Mouse (Mus musculus) lung, embryonic 14.5 days (tissue): ENCODE results near the gene Ubald2. TPM values are rescaled to one million over a fixed set of nuclear protein-coding genes. Genes with fewer than 3 reads are reported as not detected.
"Not testable (repeated sequence)": the region's sequence is repeated elsewhere in the genome, so short reads cannot be mapped to it uniquely, and the experiment has no call there.

Experiments
- ATAC-seq: fragments of 200-750 bp; cut with Nextera tagmentation; 2 replicates; pipeline ENCODE4 v1.8.0; 2017; ENCODE audit warnings: mild to moderate bottlenecking, moderate TSS enrichment, moderate library complexity; ENCODE audit not compliant: insufficient read depth
- DNase-seq: peaks from one replicate; pipeline ENCODE4 v3.0.0-alpha.2; 2015
- H3K27ac ChIP-seq: fragments of 300-500 bp; sonication (generic); 2 replicates; pipeline ENCODE4 v1.5.1; 2014; ENCODE audit warnings: low read depth, mild to moderate bottlenecking, moderate library complexity
- H3K27me3 ChIP-seq: fragments of 300-500 bp; sonication (generic); 2 replicates; pipeline ENCODE4 v1.6.1; 2014; ENCODE audit warnings: low read length, control low read depth; ENCODE audit not compliant: insufficient read depth
- H3K36me3 ChIP-seq: fragments of 300-500 bp; sonication (generic); 2 replicates; pipeline ENCODE4 v1.6.1; 2014; ENCODE audit warnings: control low read depth; ENCODE audit not compliant: insufficient read depth
- H3K4me1 ChIP-seq: fragments of 300-500 bp; sonication (generic); 2 replicates; pipeline ENCODE4 v1.6.1; 2014; ENCODE audit warnings: antibody characterized with exemption, control low read depth; ENCODE audit not compliant: insufficient read depth
- H3K4me2 ChIP-seq: fragments of 300-500 bp; sonication (generic); 2 replicates; pipeline ENCODE4 v1.6.1; 2014; ENCODE audit warnings: mild to moderate bottlenecking
- H3K4me3 ChIP-seq: fragments of 300-500 bp; sonication (generic); 2 replicates; pipeline ENCODE4 v1.5.1; 2014; ENCODE audit warnings: low read depth, low read length
- H3K9ac ChIP-seq: fragments of 300-500 bp; sonication (generic); 2 replicates; pipeline ENCODE4 v1.6.1; 2014
- H3K9me3 ChIP-seq: fragments of 300-500 bp; sonication (generic); 2 replicates; pipeline ENCODE4 v1.6.1; 2016; ENCODE audit warnings: low read depth, low read length, control low read depth
- CTCF ChIP-seq: IDR thresholded peaks from 2 replicates; pipeline ENCODE4 v1.5.1; 2016; ENCODE audit warnings: antibody characterized with exemption, low read depth
- WGBS: fragments of 180-500 bp; shearing (Covaris S2); extraction: QIAGEN DNeasy Blood & Tissue Kit; methylation state at CpG from one replicate; pipeline ENCODE4 v1.1.7; 2014; 5-methylcytosine and 5-hydroxymethylcytosine counted together
- polyA plus RNA-seq: library from polyadenylated mRNA; unstranded; fragments of >200 nt; fragmentation: Nextera tagmentation; extraction: Ambion mirVana; gene quantifications from 2 replicates; pipeline ENCODE4 v1.2.1, GENCODE M21; 2014

Ubald2 gene
- polyA plus RNA-seq, 1 experiment from 2014 or later: 64.9 TPM

- peak; percentile 90 for DNase-seq
- Histone ChIP-seq H3K27ac (no peak overlapping the region), H3K4me1 (no peaks in the 10 kb centered on the region), H3K9ac (no peak overlapping the region), H3K4me2 (no peak overlapping the region), H3K27me3 (no peaks in the 10 kb centered on the region), H3K36me3 (no peaks in the 10 kb centered on the region), H3K4me3 (no peak overlapping the region), H3K9me3 (no peaks in the 10 kb centered on the region)
- TF ChIP-seq CTCF: peak; percentile 91
- WGBS: 2% methylated on average over 2 of the region's 2 CpGs
- ATAC-seq: peak; percentile 82
Observed at GRCm38 (mm10) chr11:116463833-116464232, 29.9 kb downstream of the Ubald2 start.

GRCm38 (mm10) chr11:116466141-116466540 is 32.2 kb downstream of the Ubald2 start, which contains the start of gene Qrich2:
Gene Qrich2, minus strand, starts transcription at chr11:116466241.
- Histone ChIP-seq H3K27me3 (no peaks in the 10 kb centered on the region), H3K9me3 (no peaks in the 10 kb centered on the region), H3K36me3 (peaks cover 15% of the 10 kb centered on the region), H3K4me1 (no peaks in the 10 kb centered on the region), H3K27ac (no peak within 1 kb of the TSS), H3K4me2 (no peak within 1 kb of the TSS), H3K4me3 (no peak within 1 kb of the TSS), H3K9ac (no peak within 1 kb of the TSS)
- DNase-seq (no peak), ATAC-seq (no peak)
- no peak for TF ChIP-seq CTCF
- 53% methylated on average over 20 of the region's 20 CpGs for WGBS

- H3K9ac ChIP-seq, H3K4me1 ChIP-seq, H3K4me3 ChIP-seq, ATAC-seq, DNase-seq, H3K9me3 ChIP-seq, H3K27ac ChIP-seq, H3K4me2 ChIP-seq, H3K27me3 ChIP-seq: not testable (repeated sequence)
- H3K36me3 ChIP-seq: peaks cover 37% of the 10 kb centered on the region
- WGBS: 73% methylated on average over 3 of the region's 3 CpGs
Observed at GRCm38 (mm10) chr11:116468338-116468737, 34.4 kb downstream of the Ubald2 start.

- ATAC-seq: no peak
- no peak for DNase-seq
- Histone ChIP-seq H3K4me3 (no peak overlapping the region), H3K4me1 (no peaks in the 10 kb centered on the region), H3K4me2 (no peak overlapping the region), H3K27ac (no peak overlapping the region), H3K9me3 (no peaks in the 10 kb centered on the region), H3K9ac (no peak overlapping the region), H3K27me3 (no peaks in the 10 kb centered on the region), H3K36me3 (peaks cover 56% of the 10 kb centered on the region)
- WGBS: 85% methylated on average over 3 of the region's 3 CpGs
- no peak for TF ChIP-seq CTCF
Observed at GRCm38 (mm10) chr11:116470249-116470648, 36.4 kb downstream of the Ubald2 start.

DNA sequence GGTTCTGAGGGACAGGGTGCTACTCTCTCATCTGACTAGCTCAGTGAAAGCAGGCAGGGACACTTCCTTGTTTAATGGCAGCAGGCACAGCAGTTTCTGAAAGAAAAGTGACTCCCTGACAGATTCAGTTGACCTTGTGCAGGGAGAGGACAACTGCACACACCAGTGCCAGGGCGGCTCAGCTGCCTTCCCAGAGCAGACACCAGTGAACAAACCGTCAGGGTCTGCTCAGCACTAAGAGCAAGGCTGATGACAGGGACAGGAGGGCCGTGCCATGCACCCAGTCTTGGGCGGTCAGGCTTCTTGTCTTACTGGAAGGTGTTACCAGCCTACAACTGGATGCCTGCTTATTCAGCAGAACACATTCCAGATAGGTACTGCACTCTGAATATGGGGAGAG is 37.0 kb downstream of the Ubald2 start:
- DNase-seq (no peak), ATAC-seq (no peak)
- no peak overlapping the region for H3K4me3 ChIP-seq
- H3K27me3 ChIP-seq: no peaks in the 10 kb centered on the region
- H3K4me1 ChIP-seq: no peaks in the 10 kb centered on the region
- no peak overlapping the region for H3K9ac ChIP-seq
- H3K36me3 ChIP-seq: peaks cover 62% of the 10 kb centered on the region
- no peak for TF ChIP-seq CTCF
- no peak overlapping the region for H3K4me2 ChIP-seq
- no peak overlapping the region for H3K27ac ChIP-seq
- 87% methylated on average over 4 of the region's 4 CpGs for WGBS
- no peaks in the 10 kb centered on the region for H3K9me3 ChIP-seq

GRCm38 (mm10) chr11:116472275-116472674 is 38.4 kb downstream of the Ubald2 start:
- no peaks in the 10 kb centered on the region for H3K4me1 ChIP-seq
- no peak overlapping the region for H3K9ac ChIP-seq
- H3K4me3 ChIP-seq: no peak overlapping the region
- no peaks in the 10 kb centered on the region for H3K9me3 ChIP-seq
- ATAC-seq (no peak), DNase-seq (no peak)
- no peak for TF ChIP-seq CTCF
- H3K36me3 ChIP-seq: peaks cover 76% of the 10 kb centered on the region
- no peak overlapping the region for H3K4me2 ChIP-seq
- WGBS: 72% methylated on average over 4 of the region's 4 CpGs
- no peaks in the 10 kb centered on the region for H3K27me3 ChIP-seq
- no peak overlapping the region for H3K27ac ChIP-seq

- no peaks in the 10 kb centered on the region for H3K4me1 ChIP-seq
- ATAC-seq (no peak), DNase-seq (no peak)
- no peak overlapping the region for H3K9ac ChIP-seq
- no peak for TF ChIP-seq CTCF
- H3K36me3 ChIP-seq: peaks cover 100% of the 10 kb centered on the region
- H3K4me3 ChIP-seq: no peak overlapping the region
- H3K27ac ChIP-seq: no peak overlapping the region
- H3K9me3 ChIP-seq: no peaks in the 10 kb centered on the region
- H3K27me3 ChIP-seq: no peaks in the 10 kb centered on the region
- H3K4me2 ChIP-seq: no peak overlapping the region
- whole genome bisulfite sequencing: 91% methylated on average over 10 of the region's 10 CpGs
Observed at GRCm38 (mm10) chr11:116476041-116476440, 42.1 kb downstream of the Ubald2 start.

- H3K27ac ChIP-seq: no peak overlapping the region
- H3K36me3 ChIP-seq: peaks cover 100% of the 10 kb centered on the region
- 90% methylated on average over 6 of the region's 6 CpGs for WGBS
- H3K9ac ChIP-seq: no peak overlapping the region
- ATAC-seq (no peak), DNase-seq (no peak)
- H3K27me3 ChIP-seq: no peaks in the 10 kb centered on the region
- H3K4me3 ChIP-seq: no peak overlapping the region
- no peak overlapping the region for H3K4me2 ChIP-seq
- H3K9me3 ChIP-seq: no peaks in the 10 kb centered on the region
- no peaks in the 10 kb centered on the region for H3K4me1 ChIP-seq
- no peak for TF ChIP-seq CTCF
Observed at GRCm38 (mm10) chr11:116476696-116477095, 42.8 kb downstream of the Ubald2 start.
